Comparison of ENCODE assay signal across 8 mouse cellular contexts in the genomic region with DNA sequence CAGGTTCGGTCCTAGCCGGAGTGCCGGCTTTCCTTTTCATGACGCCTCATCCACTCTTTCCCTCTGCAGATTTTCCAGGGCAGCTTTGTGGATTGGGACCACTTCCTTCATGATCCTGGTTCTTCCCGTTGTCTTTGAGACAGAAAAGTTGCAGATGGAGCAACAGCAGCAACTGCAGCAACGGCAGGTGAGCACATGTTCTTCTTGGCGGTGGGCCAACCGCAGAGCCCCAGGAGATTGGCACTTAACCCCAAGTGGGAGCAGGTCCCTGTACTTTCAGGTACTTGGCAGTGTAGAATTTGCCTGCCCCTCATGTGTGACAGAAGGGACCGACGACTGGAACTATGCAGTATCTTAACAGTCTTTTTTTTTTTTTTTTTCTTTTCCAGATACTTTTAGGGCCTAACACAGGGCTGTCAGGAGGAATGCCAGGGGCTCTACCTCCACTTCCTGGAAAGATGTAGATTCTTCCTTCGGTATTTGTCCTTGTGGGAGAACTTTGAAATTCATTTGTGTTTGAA. TPM values are rescaled to one million over a fixed set of nuclear protein-coding genes. Genes with fewer than 3 reads are reported as not detected.
DNase-seq lines count a peak whose midpoint lies in the region; ATAC-seq lines count a peak whose summit lies in the region.
"Not testable (repeated sequence)": the region's sequence is repeated elsewhere in the genome, so short reads cannot be mapped to it uniquely, and the experiment has no call there.

No protein-coding gene starts in this region.

- DNase-seq in A20 (ENCODE audit: low read depth, low spot score), result peak; percentile 54
- DNase-seq in cerebellum, postnatal 10 days, result peak; percentile 45 to 46
- DNase-seq in hindbrain, embryonic 11.5 days (ENCODE audit: low spot score); liver, embryonic 11.5 days (ENCODE audit: low spot score); midbrain, embryonic 11.5 days (ENCODE audit: low spot score, missing footprints): not testable (repeated sequence)
- peak; percentile 28 for DNase-seq in right cerebral cortex, postnatal 14 days

- not testable (repeated sequence) for ATAC-seq in forebrain, embryonic 15.5 days (replicated peaks); hindbrain, embryonic 11.5 days (ENCODE audit: low FRiP score); kidney, embryonic 15.5 days (replicated peaks; ENCODE audit: low FRiP score); liver, embryonic 11.5 days (replicated peaks; ENCODE audit: low FRiP score); midbrain, embryonic 11.5 days (ENCODE audit: low FRiP score)

- peaks cover 50% of the 10 kb centered on the region for H3K36me3 ChIP-seq in forebrain, embryonic 15.5 days
- H3K36me3 ChIP-seq in hindbrain, embryonic 11.5 days (ENCODE audit: control insufficient read depth, insufficient read depth, low read length), result not testable (repeated sequence)
- H3K36me3 ChIP-seq in kidney, embryonic 15.5 days, result peaks cover 55% of the 10 kb centered on the region
- H3K36me3 ChIP-seq in liver, embryonic 11.5 days (ENCODE audit: control insufficient read depth, insufficient read depth, low read length), result peaks cover 21% of the 10 kb centered on the region
- peaks cover 17% of the 10 kb centered on the region; the same call in 1 of the 2 replicates for H3K36me3 ChIP-seq in midbrain, embryonic 11.5 days (ENCODE audit: control insufficient read depth, insufficient read depth, low read length)

- H3K9me3 ChIP-seq in forebrain, embryonic 15.5 days; hindbrain, embryonic 11.5 days (ENCODE audit: control insufficient read depth, low read length); kidney, embryonic 15.5 days (replicated peaks); liver, embryonic 11.5 days (ENCODE audit: control insufficient read depth, low read length); midbrain, embryonic 11.5 days (ENCODE audit: control insufficient read depth, low read length): not testable (repeated sequence)

- 83% methylated on average over 11 of the region's 11 CpGs for WGBS in forebrain, embryonic 15.5 days
- 89% methylated on average over 11 of the region's 11 CpGs for WGBS in hindbrain, embryonic 11.5 days
- 82% methylated on average over 11 of the region's 11 CpGs for WGBS in kidney, embryonic 15.5 days
- 78% methylated on average over 11 of the region's 11 CpGs for WGBS in liver, embryonic 11.5 days
- 93% methylated on average over 11 of the region's 11 CpGs for WGBS in midbrain, embryonic 11.5 days

- not testable (repeated sequence) for H3K4me1 ChIP-seq in forebrain, embryonic 15.5 days; hindbrain, embryonic 11.5 days (replicated peaks; ENCODE audit: control insufficient read depth, insufficient read depth, low read length); kidney, embryonic 15.5 days; liver, embryonic 11.5 days (replicated peaks; ENCODE audit: control insufficient read depth, insufficient read depth, low read length); midbrain, embryonic 11.5 days (ENCODE audit: control insufficient read depth, insufficient read depth, low read length)

- not testable (repeated sequence) for H3K9ac ChIP-seq in forebrain, embryonic 15.5 days (replicated peaks); hindbrain, embryonic 11.5 days (ENCODE audit: low read depth, low read length); kidney, embryonic 15.5 days; midbrain, embryonic 11.5 days (ENCODE audit: low read length)
- peak overlapping the region; percentile 82; the same call in 1 of the 2 replicates for H3K9ac ChIP-seq in liver, embryonic 11.5 days (ENCODE audit: low read depth, low read length)

- not testable (repeated sequence) for H3K27me3 ChIP-seq in forebrain, embryonic 15.5 days; hindbrain, embryonic 11.5 days (ENCODE audit: control insufficient read depth, insufficient read depth, low read length); kidney, embryonic 15.5 days; liver, embryonic 11.5 days (replicated peaks; ENCODE audit: control insufficient read depth, insufficient read depth, low read length); midbrain, embryonic 11.5 days (ENCODE audit: control insufficient read depth, insufficient read depth, low read length)

- peak overlapping the region; percentile 92 for H3K4me2 ChIP-seq in forebrain, embryonic 15.5 days (replicated peaks)
- H3K4me2 ChIP-seq in hindbrain, embryonic 11.5 days (replicated peaks; ENCODE audit: low read depth, low read length), result not testable (repeated sequence)
- peak overlapping the region; percentile 73 for H3K4me2 ChIP-seq in kidney, embryonic 15.5 days
- peak overlapping the region; percentile 75 for H3K4me2 ChIP-seq in liver, embryonic 11.5 days
- peak overlapping the region; percentile 68; the same call in 1 of the 2 replicates for H3K4me2 ChIP-seq in midbrain, embryonic 11.5 days

- peak overlapping the region; percentile 95 for H3K4me3 ChIP-seq in forebrain, embryonic 15.5 days
- H3K4me3 ChIP-seq in hindbrain, embryonic 11.5 days (ENCODE audit: low read depth, low read length), result peak overlapping the region; percentile 8; the same call in 1 of the 2 replicates
- H3K4me3 ChIP-seq in kidney, embryonic 15.5 days (replicated peaks), result peak overlapping the region; percentile 97
- H3K4me3 ChIP-seq in liver, embryonic 11.5 days (ENCODE audit: low read depth, low read length), result peak overlapping the region; percentile 89
- H3K4me3 ChIP-seq in midbrain, embryonic 11.5 days (ENCODE audit: low read depth, low read length), result peak overlapping the region; percentile 93; the same call in 1 of the 2 replicates

- not testable (repeated sequence) for H3K27ac ChIP-seq in forebrain, embryonic 15.5 days (replicated peaks); hindbrain, embryonic 11.5 days (ENCODE audit: low read depth, low read length); kidney, embryonic 15.5 days; liver, embryonic 11.5 days (ENCODE audit: low read depth, low read length); midbrain, embryonic 11.5 days (ENCODE audit: low read depth, low read length)

RNA-seq across cellular contexts. Expression of gene Tomm22, which starts 1.2 kb away (rescaled TPM):
- polyA plus RNA-seq in forebrain, embryonic 15.5 days (2015; fragmentation: Nextera tagmentation; extraction: Ambion mirVana), result 264 and 266 TPM in 2 replicates
- 337 and 338 TPM in 2 replicates for polyA plus RNA-seq in hindbrain, embryonic 11.5 days (2014; fragmentation: Nextera tagmentation; extraction: Ambion mirVana)
- polyA plus RNA-seq in kidney, embryonic 15.5 days (2015; fragmentation: Nextera tagmentation; extraction: Ambion mirVana), result 249 and 266 TPM in 2 replicates
- polyA plus RNA-seq in liver, embryonic 11.5 days (2014; fragmentation: Nextera tagmentation; extraction: Ambion mirVana), result 306 and 326 TPM in 2 replicates
- 327 and 349 TPM in 2 replicates for polyA plus RNA-seq in midbrain, embryonic 11.5 days (2014; fragmentation: Nextera tagmentation; extraction: Ambion mirVana)

RNA-seq across cellular contexts. Expression of gene Cby1, which starts 12.9 kb away (rescaled TPM):
- polyA plus RNA-seq in forebrain, embryonic 15.5 days (2015; fragmentation: Nextera tagmentation; extraction: Ambion mirVana), result 116 and 124 TPM in 2 replicates
- 74.6 and 76.1 TPM in 2 replicates for polyA plus RNA-seq in hindbrain, embryonic 11.5 days (2014; fragmentation: Nextera tagmentation; extraction: Ambion mirVana)
- polyA plus RNA-seq in kidney, embryonic 15.5 days (2015; fragmentation: Nextera tagmentation; extraction: Ambion mirVana), result 51.5 and 56.6 TPM in 2 replicates
- polyA plus RNA-seq in liver, embryonic 11.5 days (2014; fragmentation: Nextera tagmentation; extraction: Ambion mirVana), result 32.9 and 34.1 TPM in 2 replicates
- polyA plus RNA-seq in midbrain, embryonic 11.5 days (2014; fragmentation: Nextera tagmentation; extraction: Ambion mirVana), result 85.1 and 87.4 TPM in 2 replicates

RNA-seq across cellular contexts. Expression of gene Fam227a, which starts 13.1 kb away (rescaled TPM):
- polyA plus RNA-seq in forebrain, embryonic 15.5 days (2015; fragmentation: Nextera tagmentation; extraction: Ambion mirVana), result 4.7 and 5.2 TPM in 2 replicates
- polyA plus RNA-seq in hindbrain, embryonic 11.5 days (2014; fragmentation: Nextera tagmentation; extraction: Ambion mirVana), result 3.7 and 6.0 TPM in 2 replicates
- polyA plus RNA-seq in kidney, embryonic 15.5 days (2015; fragmentation: Nextera tagmentation; extraction: Ambion mirVana), result 1.3 and 1.5 TPM in 2 replicates
- polyA plus RNA-seq in liver, embryonic 11.5 days (2014; fragmentation: Nextera tagmentation; extraction: Ambion mirVana), result 0.32 and 0.74 TPM in 2 replicates
- 2.2 and 3.7 TPM in 2 replicates for polyA plus RNA-seq in midbrain, embryonic 11.5 days (2014; fragmentation: Nextera tagmentation; extraction: Ambion mirVana)

RNA-seq across cellular contexts. Expression of gene Josd1, which starts 15.8 kb away (rescaled TPM):
- polyA plus RNA-seq in forebrain, embryonic 15.5 days (2015; fragmentation: Nextera tagmentation; extraction: Ambion mirVana), result 23.3 and 26.8 TPM in 2 replicates
- 12.2 and 14.7 TPM in 2 replicates for polyA plus RNA-seq in hindbrain, embryonic 11.5 days (2014; fragmentation: Nextera tagmentation; extraction: Ambion mirVana)
- 19.0 and 21.1 TPM in 2 replicates for polyA plus RNA-seq in kidney, embryonic 15.5 days (2015; fragmentation: Nextera tagmentation; extraction: Ambion mirVana)
- polyA plus RNA-seq in liver, embryonic 11.5 days (2014; fragmentation: Nextera tagmentation; extraction: Ambion mirVana), result 25.9 and 28.3 TPM in 2 replicates
- polyA plus RNA-seq in midbrain, embryonic 11.5 days (2014; fragmentation: Nextera tagmentation; extraction: Ambion mirVana), result 12.9 and 14.0 TPM in 2 replicates

RNA-seq across cellular contexts. Expression of gene Gtpbp1, which starts 18.8 kb away (rescaled TPM):
- 53.9 and 58.0 TPM in 2 replicates for polyA plus RNA-seq in forebrain, embryonic 15.5 days (2015; fragmentation: Nextera tagmentation; extraction: Ambion mirVana)
- polyA plus RNA-seq in hindbrain, embryonic 11.5 days (2014; fragmentation: Nextera tagmentation; extraction: Ambion mirVana), result 28.1 and 33.9 TPM in 2 replicates
- polyA plus RNA-seq in kidney, embryonic 15.5 days (2015; fragmentation: Nextera tagmentation; extraction: Ambion mirVana), result 32.6 and 36.5 TPM in 2 replicates
- 58.8 and 61.8 TPM in 2 replicates for polyA plus RNA-seq in liver, embryonic 11.5 days (2014; fragmentation: Nextera tagmentation; extraction: Ambion mirVana)
- 31.9 and 37.5 TPM in 2 replicates for polyA plus RNA-seq in midbrain, embryonic 11.5 days (2014; fragmentation: Nextera tagmentation; extraction: Ambion mirVana)

Comparison
In these comparisons a context has a peak if more than half of its experiments do, and no peak if none do; other contexts are left out.
1. H3K4me3 ChIP-seq: peak in every context shown above with its lines; median percentile 97 in kidney, embryonic 15.5 days; 95 in forebrain, embryonic 15.5 days; 93 in midbrain, embryonic 11.5 days; 89 in liver, embryonic 11.5 days; 8 in hindbrain, embryonic 11.5 days.